Mouse (Mus musculus) lung, adult 2 months (tissue): ENCODE data around the gene Gabrr1.

Experiments
- CTCF ChIP-seq: fragments of 200-500 bp; IDR thresholded peaks from 2 replicates; pipeline ENCODE4 v1.5.1; 2011; ENCODE audit warnings: mild to moderate bottlenecking, low read length, control low read depth; ENCODE audit not compliant: insufficient read depth
- POLR2A ChIP-seq: fragments of 200-500 bp; IDR thresholded peaks from 2 replicates; pipeline ENCODE4 v1.6.1; 2011; ENCODE audit warnings: low read depth, mild to moderate bottlenecking, control low read depth, low read length, borderline replicate concordance; ENCODE audit errors: extremely low read depth

GRCm38 (mm10) chr4:33125409-33126084 lies 6.8 kb upstream of the Gabrr1 start:
- no peak for TF ChIP-seq CTCF
- TF ChIP-seq POLR2A, result no peak
